Mouse (Mus musculus): ENCODE measurements at regions not wholly inside any gene's neighbourhood (a gene's known extent, or its start where the extent isn't known, plus 50 kb on each side); places are given as distances from the start of the nearest gene placed in this dataset.

DNA sequence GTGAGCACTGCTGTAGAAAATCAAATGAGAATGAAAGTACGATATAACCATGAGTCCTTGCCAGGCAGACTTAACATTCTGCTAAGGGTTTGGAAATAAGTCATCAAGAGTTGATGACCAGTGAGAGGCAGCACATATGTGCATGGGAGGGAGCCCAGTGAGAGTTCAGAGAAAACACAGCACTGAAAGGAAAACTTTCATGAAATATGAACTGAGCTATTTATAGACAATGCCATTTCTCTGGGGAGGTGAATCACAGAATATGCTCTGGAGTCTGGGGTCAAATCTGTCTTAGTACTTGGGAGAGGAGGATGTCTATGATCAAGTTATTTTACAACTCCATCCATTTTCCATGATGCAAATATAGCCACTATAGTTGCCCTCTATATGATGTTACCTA, 579.4 kb upstream of the Isx start:
- no peak for DNase-seq (ENCODE audit: low spot score)
- ATAC-seq (ENCODE audit: low FRiP score) = no peak
- 84% methylated on average over 1 of the region's 1 CpGs for WGBS
- no peaks in the 10 kb centered on the region for H3K9me3 ChIP-seq (ENCODE audit: low read length)
- no peak overlapping the region for H3K27ac ChIP-seq (ENCODE audit: low read depth, low read length)
- no peak overlapping the region for H3K4me3 ChIP-seq (ENCODE audit: low read depth, low read length)
- no peaks in the 10 kb centered on the region for H3K27me3 ChIP-seq (ENCODE audit: insufficient read depth, low read length)
- no peaks in the 10 kb centered on the region for H3K36me3 ChIP-seq (ENCODE audit: insufficient read depth, low read length)
- H3K9ac ChIP-seq (replicated peaks; ENCODE audit: low read length, poor library complexity, severe bottlenecking) = no peak overlapping the region
- H3K4me1 ChIP-seq (ENCODE audit: insufficient read depth, low read length) = no peaks in the 10 kb centered on the region
- TF ChIP-seq CTCF (IDR thresholded peaks at IDR 0.05) = no peak
- H3K4me2 ChIP-seq (ENCODE audit: low read depth, low read length, poor library complexity, severe bottlenecking) = no peak overlapping the region

DNA sequence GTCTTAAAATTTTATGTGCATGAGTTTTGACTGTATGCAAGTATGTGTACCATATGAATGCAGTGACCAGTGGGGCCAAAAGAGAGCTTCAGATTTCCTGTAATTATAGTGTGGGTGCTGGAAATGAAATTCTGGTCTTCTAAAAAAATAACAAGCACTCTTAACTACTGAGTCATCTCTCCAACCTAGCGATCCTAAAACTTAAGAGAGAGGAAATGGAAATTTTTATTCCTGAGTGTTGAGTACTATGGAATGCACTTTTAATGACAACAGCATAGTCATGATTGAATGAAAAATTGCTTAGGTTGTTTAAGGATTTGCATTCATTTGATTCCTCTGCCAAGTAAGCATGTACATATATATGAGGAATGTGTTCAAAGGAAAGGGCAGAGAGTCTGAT, 575.3 kb upstream of the Isx start:
- no peak for ATAC-seq (ENCODE audit: low FRiP score)

DNA sequence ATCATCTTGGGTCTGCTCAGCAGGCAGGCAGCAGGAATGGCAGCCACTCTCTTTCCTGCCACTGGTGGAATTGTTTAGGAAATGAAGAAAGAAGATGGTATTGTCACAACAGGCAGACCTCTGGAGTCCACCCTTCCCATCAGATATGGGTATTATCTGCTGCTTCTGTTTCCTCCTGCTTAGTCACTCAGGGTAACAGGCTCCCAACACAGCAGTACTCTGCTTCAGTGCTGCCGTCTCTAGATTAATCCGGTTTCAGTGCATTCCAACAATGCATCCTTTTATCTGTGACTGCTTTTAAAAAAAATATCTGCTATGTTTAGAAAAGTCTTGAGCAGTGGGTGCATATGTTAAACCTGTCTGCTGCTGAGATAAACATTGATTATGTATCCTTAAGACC, 563.2 kb upstream of the Isx start:
- ATAC-seq (ENCODE audit: low FRiP score) (peak; percentile 73; the same call in 1 of the 2 replicates), DNase-seq (ENCODE audit: low spot score) (no peak)
- peaks cover 2% of the 10 kb centered on the region; the same call in 1 of the 2 replicates for H3K4me1 ChIP-seq (ENCODE audit: insufficient read depth, low read length)
- TF ChIP-seq CTCF (IDR thresholded peaks at IDR 0.05) = no peak
- no peaks in the 10 kb centered on the region for H3K9me3 ChIP-seq (ENCODE audit: low read length)
- no peak overlapping the region for H3K4me3 ChIP-seq (ENCODE audit: low read depth, low read length)
- no peak overlapping the region for H3K9ac ChIP-seq (replicated peaks; ENCODE audit: low read length, poor library complexity, severe bottlenecking)
- no peaks in the 10 kb centered on the region for H3K27me3 ChIP-seq (ENCODE audit: insufficient read depth, low read length)
- WGBS = 23% methylated on average over 2 of the region's 2 CpGs
- H3K36me3 ChIP-seq (ENCODE audit: insufficient read depth, low read length) = no peaks in the 10 kb centered on the region
- no peak overlapping the region for H3K4me2 ChIP-seq (ENCODE audit: low read depth, low read length, poor library complexity, severe bottlenecking)
- no peak overlapping the region for H3K27ac ChIP-seq (ENCODE audit: low read depth, low read length)

More for the DNA sequence above, 575.3 kb upstream of the Isx start:
- Histone ChIP-seq H3K27ac (ENCODE audit: low read depth, low read length) (no peak overlapping the region), H3K27me3 (ENCODE audit: insufficient read depth, low read length) (no peaks in the 10 kb centered on the region), H3K36me3 (ENCODE audit: insufficient read depth, low read length) (no peaks in the 10 kb centered on the region), H3K9ac (replicated peaks; ENCODE audit: low read length, poor library complexity, severe bottlenecking) (no peak overlapping the region), H3K4me1 (ENCODE audit: insufficient read depth, low read length) (no peaks in the 10 kb centered on the region), H3K4me2 (ENCODE audit: low read depth, low read length, poor library complexity, severe bottlenecking) (no peak overlapping the region), H3K4me3 (ENCODE audit: low read depth, low read length) (no peak overlapping the region), H3K9me3 (ENCODE audit: low read length) (no peaks in the 10 kb centered on the region)
- TF ChIP-seq CTCF (IDR thresholded peaks at IDR 0.05) = no peak
- 94% methylated on average over 1 of the region's 1 CpGs for WGBS
- no peak for DNase-seq (ENCODE audit: low spot score)

DNA sequence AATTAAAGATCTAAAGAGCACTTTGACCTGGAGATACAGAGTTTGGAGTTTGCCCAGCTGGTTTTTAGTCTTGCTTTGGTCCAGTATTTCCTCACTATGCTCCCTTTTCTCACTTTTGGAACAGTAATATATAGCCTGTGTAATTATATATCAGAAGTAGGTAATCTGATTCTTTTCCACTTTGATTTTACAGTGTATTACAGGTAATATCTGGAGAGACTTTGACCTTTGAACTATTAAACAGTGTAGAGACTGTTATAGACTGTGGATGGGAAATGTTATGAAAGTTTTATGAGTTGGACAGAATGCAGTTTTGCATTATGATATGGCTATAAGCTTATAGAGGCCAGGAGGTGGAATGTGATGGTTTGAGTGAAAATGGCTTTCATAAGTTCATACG, 557.6 kb upstream of the Isx start:
- Histone ChIP-seq H3K27me3 (ENCODE audit: insufficient read depth, low read length) (no peaks in the 10 kb centered on the region), H3K36me3 (ENCODE audit: insufficient read depth, low read length) (no peaks in the 10 kb centered on the region), H3K4me3 (ENCODE audit: low read depth, low read length) (no peak overlapping the region), H3K9ac (replicated peaks; ENCODE audit: low read length, poor library complexity, severe bottlenecking) (no peak overlapping the region), H3K4me1 (ENCODE audit: insufficient read depth, low read length) (no peaks in the 10 kb centered on the region), H3K27ac (ENCODE audit: low read depth, low read length) (no peak overlapping the region), H3K9me3 (ENCODE audit: low read length) (0 out of 2 replicates have a peak, but pooled peaks cover 5% of the 10 kb centered on the region), H3K4me2 (ENCODE audit: low read depth, low read length, poor library complexity, severe bottlenecking) (no peak overlapping the region)
- DNase-seq (ENCODE audit: low spot score) (no peak), ATAC-seq (ENCODE audit: low FRiP score) (no peak)
- TF ChIP-seq CTCF (IDR thresholded peaks at IDR 0.05) = no peak
- 90% methylated on average over 1 of the region's 1 CpGs for WGBS

DNA sequence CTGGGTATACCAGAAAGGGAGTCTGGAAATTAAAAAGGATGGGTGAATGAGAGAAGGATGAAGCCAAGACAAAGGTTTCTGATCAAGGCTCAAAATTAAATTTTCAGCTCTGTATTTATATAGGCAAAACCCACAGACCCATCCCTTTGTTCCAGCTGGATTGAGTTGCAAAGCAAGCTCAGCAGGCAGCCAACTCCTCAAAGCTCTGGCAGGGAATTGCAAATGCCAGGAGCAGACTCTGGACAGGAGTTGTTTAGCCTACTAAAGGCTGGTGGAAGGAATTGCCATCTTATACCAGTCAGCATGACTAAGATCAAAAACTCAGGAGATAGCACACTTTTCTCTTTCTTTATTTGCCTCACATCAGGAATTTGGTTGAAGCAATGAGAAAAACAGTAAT, 545.5 kb upstream of the Isx start:
- Histone ChIP-seq H3K9me3 (ENCODE audit: low read length) (no peaks in the 10 kb centered on the region), H3K36me3 (ENCODE audit: insufficient read depth, low read length) (no peaks in the 10 kb centered on the region), H3K4me1 (ENCODE audit: insufficient read depth, low read length) (no peaks in the 10 kb centered on the region), H3K9ac (replicated peaks; ENCODE audit: low read length, poor library complexity, severe bottlenecking) (no peak overlapping the region), H3K27me3 (ENCODE audit: insufficient read depth, low read length) (no peaks in the 10 kb centered on the region), H3K4me3 (ENCODE audit: low read depth, low read length) (no peak overlapping the region), H3K4me2 (ENCODE audit: low read depth, low read length, poor library complexity, severe bottlenecking) (no peak overlapping the region), H3K27ac (ENCODE audit: low read depth, low read length) (no peak overlapping the region)
- DNase-seq (ENCODE audit: low spot score) (peak; percentile 4), ATAC-seq (ENCODE audit: low FRiP score) (no peak)
- no peak for TF ChIP-seq CTCF (IDR thresholded peaks at IDR 0.05)

DNA sequence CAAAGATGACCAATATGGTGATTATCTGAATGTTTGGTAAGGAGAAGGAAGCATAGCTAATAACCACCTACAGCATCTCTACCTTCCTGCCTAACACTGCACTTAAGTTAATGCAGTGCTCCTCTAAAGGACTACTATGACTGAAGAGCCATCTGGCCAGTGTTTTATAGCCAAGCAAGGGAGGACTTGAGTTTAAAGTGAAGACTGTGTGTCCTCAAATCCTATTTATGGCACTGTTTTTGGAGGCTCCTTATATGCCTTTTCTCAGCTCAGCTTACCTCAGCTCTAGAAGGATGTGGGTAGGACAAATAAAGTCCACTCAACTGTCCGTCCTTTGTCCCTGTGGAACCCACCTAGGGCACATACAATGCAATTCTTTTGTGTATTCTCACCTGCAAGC, 529.0 kb upstream of the Isx start:
- no peak for TF ChIP-seq CTCF (IDR thresholded peaks at IDR 0.05)
- WGBS = 78% methylated on average over 1 of the region's 1 CpGs
- no peaks in the 10 kb centered on the region for H3K9me3 ChIP-seq (ENCODE audit: low read length)

More for the DNA sequence above, 529.0 kb upstream of the Isx start:
- Histone ChIP-seq H3K9ac (replicated peaks; ENCODE audit: low read length, poor library complexity, severe bottlenecking) (no peak overlapping the region), H3K4me2 (ENCODE audit: low read depth, low read length, poor library complexity, severe bottlenecking) (no peak overlapping the region), H3K36me3 (ENCODE audit: insufficient read depth, low read length) (no peaks in the 10 kb centered on the region), H3K27ac (ENCODE audit: low read depth, low read length) (no peak overlapping the region), H3K4me1 (ENCODE audit: insufficient read depth, low read length) (no peaks in the 10 kb centered on the region), H3K27me3 (ENCODE audit: insufficient read depth, low read length) (no peaks in the 10 kb centered on the region), H3K4me3 (ENCODE audit: low read depth, low read length) (no peak overlapping the region)
- DNase-seq (ENCODE audit: low spot score) (no peak), ATAC-seq (ENCODE audit: low FRiP score) (no peak)
